Mouse (Mus musculus) ES-E14 (cell line): ENCODE measurements around the gene Arglu1.

ENCODE experiments used
- CHD2 ChIP-seq: IDR thresholded peaks from 2 replicates; pipeline ENCODE4 v1.6.1; 2014; ENCODE audit warnings: mild to moderate bottlenecking, low read depth, low read length, inconsistent platforms
- HCFC1 ChIP-seq: IDR thresholded peaks from 2 replicates; pipeline ENCODE4 v1.6.1; 2012; ENCODE audit warnings: low read length, inconsistent platforms, borderline replicate concordance; ENCODE audit not compliant: insufficient read depth
- ZC3H11A ChIP-seq: IDR thresholded peaks from 2 replicates; pipeline ENCODE4 v1.6.1; 2012; ENCODE audit warnings: low read depth, mild to moderate bottlenecking, inconsistent platforms, low read length, borderline replicate concordance

DNA sequence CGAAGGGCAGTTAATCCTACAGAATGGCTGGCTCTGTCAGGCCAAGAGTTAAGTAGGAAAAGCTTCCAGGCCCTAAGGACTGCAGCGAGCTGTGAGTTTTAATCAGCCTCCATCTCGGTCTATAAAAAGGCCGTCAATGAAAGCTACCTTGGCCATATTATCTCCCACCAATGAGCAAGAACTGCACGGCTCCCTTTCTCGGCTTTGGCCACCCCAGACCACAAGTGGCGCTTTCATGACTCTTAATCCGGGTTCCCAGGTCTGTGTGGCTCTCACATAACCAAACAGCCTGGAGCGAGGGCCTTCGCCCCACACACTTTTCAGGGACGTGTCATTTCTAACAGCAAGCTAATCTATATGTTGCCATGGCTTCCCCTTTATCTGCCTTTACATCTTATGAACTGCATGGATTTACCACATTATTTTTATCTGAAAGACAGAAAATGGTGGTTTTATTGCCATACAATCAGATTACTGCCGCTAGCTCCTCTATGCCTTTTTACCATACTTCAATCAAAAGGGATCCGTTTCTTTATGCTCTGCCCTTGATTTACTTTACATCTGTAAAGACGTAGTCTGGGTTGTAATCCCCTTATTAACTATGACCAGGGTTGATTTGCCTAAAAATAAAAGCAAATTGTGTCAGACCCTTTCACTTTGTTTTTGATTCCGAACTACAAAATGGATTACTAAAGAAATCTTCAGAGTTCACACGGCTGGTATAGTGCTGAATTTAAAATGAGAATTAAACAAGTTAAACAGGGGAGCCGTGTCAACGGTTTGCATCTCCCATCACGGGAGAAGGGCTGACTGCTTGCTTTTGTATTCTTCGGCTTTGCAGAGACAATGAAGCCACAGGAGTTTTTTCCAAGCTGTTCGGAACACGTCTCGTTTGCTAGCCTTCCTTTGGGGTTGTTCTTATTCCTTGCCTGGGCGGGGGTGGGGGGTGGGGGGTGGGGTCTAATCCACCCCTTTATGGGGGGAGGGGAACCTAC lies 34.7 kb downstream of the Arglu1 start:
- TF ChIP-seq HCFC1 (no peak), ZC3H11A (no peak), CHD2 (no peak)
